Mouse (Mus musculus) kidney, postnatal 36 days (tissue): ENCODE data around the gene Vps45.

Source experiments
- DNase-seq, 2 experiments: peaks; one replicate each; pipeline ENCODE4 v3.0.0; 2021 to 2022; ENCODE audit warnings: mixed read lengths in 2 of 2

Gene Vps45

DNA sequence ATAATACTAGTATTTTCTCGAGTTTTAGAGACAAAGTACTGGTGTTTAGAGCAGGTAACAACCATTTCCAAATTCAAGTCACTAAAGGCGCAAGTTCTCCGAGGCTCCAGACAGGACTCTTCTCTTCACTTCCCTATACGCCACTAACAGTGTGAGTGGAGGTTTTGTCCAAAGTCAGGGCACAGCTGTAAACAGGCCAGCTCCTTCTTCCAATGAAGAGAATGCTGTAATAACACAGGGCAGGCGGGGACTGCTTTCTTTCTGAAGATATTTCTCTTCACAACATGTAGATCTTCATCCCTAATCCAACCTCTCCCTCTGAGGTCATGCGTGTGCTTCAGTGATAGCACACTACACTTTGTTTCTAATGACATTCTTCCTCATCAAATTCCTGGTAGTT lies 21.5 kb downstream of the Vps45 start:
- DNase-seq, result no peak

DNA sequence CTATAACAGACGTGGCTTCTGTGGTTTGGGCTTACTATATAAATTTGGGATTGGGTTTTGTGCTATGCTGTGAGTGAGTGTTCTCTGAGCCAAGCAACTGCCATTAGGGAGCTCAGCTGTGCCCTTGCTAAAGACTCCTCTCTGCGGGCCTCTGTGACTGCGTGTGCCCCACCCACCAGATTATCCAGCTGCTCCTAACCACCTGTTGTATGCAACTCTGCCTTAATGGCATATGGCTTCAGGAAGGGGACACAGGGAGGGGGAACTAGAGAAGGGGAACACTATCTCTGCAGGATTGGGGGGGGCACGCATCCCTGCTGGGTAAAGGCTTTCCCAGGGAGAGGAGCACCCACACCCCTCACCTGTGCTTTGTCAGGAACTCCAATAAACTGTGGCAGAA lies 25.2 kb downstream of the Vps45 start:
- no peak for DNase-seq

DNA sequence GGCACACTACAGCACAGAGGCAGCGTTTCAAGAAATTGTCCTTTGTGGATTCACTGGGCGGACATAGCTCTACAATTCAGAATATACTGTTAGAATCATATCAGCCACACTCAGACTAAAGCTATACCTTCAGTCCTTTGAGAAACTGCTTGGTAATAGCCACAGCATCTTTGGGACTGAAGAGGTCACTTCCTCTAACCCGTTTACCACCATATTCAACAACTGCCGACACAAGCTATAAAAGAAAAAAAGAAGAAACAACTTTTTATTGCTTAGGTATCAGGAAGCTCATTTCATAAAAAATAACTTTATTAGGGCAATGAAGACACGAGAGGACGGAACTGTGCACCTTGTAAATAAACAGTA lies 25.6 kb downstream of the Vps45 start:
- no peak for DNase-seq

DNA sequence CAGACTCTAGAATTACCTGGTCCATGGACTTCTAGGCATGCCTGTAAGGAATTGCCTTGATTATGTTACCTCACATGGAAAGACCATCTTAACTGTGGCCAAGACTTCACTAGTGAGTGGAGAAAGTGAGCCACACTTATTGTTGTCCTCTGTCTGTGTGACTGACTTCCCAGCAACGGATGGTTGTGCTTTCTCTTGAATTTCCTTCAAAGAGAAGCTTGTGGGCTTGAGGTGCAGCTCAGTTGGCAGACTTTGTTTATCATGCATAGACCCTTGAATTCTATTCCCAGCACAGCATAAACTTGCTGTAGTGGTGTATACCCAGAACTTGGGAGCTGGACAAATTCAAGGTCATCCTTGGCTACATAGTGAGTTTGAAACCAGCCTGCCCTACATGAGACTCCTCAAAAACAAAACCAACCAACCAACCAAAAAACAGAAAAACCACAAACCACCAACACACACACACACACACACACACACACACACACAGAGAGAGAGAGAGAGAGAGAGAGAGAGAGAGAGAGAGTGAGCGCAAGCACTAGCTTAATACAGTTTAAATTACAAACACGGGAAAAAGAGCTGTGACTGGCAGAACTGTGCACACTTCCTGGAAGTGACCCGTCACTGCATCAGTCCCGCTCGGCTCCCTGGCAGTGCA lies 26.1 kb downstream of the Vps45 start:
- no peak for DNase-seq

DNA sequence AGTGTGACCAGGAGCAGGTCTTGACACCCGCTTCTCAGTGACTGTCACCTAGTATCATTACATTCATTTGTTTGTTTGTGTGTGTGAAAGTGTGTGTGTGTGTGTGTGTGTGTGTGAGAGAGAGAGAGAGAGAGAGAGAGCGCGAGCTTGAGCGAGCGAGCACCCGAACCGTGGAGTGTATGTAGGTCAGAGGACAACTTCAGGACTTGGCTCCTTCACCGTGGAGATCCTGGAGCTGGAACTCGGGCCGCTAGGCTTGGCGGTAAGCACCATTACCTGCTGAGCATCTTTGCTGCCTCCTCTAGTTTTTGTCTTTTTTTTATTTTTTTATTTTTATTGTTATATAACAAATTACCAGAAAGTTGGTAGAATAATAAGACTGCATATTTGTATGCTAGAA lies 28.5 kb downstream of the Vps45 start:
- DNase-seq, result peak; percentile 18 to 38

DNA sequence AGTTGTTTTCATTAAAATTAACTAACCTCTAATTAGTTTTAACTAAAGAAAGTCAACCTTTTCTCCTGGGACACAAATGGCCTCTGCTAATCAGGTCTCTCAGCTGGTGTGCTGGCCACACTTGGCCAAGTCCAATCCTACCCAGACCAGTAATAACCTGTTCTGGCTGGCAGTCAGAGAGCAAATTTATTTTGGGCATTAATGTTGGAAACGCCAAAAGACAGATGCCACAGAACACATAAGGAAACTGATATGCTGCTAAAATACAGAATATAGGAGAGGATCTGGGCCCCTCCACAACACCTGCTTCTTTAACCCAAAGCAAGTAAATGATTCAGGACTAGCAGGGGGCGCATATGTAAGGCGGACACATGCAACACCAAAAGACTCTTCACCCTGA lies 28.9 kb downstream of the Vps45 start:
- peak; percentile 50 to 57 for DNase-seq

DNA sequence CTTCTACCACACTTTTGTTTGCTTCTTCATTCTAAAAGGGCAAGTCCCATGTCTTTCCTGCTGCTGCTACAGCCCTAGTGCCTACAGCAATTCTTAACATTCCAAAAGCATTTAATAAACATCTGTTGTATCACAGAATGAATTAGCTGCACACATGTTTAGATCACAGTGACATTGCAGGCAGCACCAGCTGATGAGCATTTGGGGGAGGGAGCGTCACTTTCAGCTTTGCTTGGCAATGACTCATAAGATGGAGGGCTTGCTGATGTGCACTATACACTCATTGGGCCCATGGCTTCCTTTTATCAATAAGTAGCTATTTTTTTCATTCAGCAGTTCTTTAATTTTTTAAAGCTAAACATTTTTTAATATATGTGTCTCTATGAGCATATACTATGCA lies 30.4 kb downstream of the Vps45 start:
- DNase-seq, result no peak

DNA sequence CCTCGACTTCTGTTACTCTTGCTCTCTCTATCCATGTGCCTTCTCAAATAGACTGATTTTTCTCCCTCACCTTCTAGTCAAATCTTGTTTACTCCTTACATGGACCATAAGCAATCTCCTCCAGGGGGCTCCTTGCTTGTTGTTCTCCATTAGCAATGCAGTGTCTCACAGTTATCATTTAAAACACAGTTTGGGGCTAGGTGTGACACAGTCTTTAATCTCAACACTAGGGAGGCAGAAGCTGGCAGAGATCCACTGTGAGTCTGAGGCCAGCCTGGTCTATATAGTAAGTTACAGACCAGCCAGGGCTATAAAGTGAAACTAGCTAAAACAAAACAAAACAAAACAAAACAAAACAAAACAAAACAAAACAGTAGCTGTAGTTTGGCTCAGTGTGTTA lies 31.1 kb downstream of the Vps45 start:
- DNase-seq, result no peak

DNA sequence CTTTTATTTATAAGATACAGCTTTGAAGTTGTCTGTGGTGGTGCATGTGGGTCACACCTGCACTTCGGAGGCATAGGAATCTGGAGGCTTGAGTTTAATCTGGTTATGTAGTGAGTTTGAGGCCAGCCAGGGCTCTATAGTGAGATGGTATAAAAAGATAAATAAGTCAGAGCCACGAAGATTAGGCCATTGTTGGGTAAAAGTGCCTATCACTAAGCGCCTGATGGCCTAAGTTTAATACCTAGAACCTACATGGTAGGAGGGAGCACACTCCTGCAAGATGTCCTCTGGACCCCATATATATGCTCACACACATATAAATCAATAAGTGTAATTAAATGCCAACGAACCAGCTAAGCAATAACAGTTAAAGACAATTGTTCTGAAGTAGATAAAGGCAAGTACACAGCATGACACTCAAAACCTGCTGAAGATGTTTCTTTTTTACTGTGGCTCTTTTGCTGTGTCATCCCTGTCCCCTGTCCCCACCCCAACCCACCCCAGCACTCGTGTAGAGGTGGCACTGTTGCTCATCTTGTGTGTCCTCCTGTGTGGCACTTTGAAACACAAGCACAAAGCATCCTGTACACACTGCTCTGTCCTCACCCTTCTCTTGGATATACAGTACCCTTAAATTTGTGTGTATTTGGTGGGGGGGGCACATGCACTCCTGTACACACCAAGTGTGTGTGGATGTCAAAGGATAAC lies 36.7 kb downstream of the Vps45 start:
- DNase-seq, result no peak

DNA sequence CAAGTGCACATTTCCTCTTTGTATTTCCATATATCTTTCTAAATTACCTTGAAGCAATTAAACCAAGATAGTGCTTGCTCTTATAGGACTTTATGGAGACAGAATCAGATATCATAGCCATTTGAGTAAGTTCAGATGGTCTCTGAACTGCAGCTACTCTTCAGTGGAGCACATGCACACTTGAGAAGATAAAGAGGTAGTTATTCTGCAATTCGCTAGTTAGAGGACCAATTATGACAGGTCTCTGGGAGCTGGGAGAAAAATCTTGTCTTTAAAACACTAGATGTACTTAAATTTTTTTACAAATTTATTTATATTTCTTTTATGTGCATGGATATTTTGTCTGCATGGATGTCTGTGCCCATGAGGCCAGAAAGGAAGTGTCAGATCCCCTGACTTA lies 37.5 kb downstream of the Vps45 start:
- DNase-seq, result no peak

DNA sequence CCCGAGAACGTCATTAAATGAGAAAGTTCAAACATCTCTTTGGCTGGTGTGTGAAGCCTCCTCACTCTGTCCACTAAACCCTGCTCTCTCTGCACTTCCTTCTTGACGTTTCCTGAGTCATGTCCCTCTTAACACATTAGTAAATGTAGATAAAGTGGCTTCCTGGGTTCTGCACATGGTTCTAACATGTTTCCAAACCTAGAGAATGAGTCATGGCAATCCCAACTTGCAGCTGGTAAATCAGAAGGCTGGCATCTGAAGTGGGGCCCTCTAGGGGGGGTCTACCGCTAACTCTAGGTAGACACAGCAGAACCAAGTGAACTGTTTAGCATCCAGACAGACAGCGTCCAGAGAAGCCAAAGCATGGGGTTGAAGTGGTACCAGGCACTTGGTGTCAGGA lies 40.8 kb downstream of the Vps45 start:
- DNase-seq, result no peak

DNA sequence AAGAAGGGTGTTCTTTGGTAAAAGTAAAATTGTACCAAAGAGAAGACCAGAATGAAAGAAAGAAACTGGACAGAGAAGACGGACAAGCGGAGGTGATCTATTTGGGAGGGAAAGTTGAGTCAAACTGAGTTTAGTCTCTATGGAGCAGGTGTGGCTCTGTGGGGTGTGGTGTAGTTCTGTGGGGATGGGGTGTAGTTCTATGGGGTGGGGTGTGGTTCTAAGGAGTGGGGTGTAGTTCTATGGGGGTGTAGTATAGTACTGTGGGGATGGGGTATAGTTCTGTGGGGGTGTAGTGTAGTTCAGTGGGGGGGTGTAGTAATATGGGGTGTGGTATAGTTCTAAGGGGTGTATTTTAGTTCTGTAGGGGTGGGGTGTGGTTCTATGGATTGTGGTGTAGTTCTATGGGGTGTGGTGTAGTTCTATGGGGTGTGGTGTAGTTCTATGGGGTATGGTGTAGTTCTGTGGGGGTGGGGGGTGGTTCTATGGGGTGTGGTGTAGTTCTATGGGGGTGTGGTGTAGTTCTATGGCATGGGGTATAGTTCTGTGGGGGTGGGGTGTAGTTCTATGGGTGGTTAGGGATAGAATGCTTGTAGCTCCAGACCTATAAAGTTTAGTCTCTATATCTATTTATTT lies 41.9 kb downstream of the Vps45 start:
- no peak for DNase-seq

DNA sequence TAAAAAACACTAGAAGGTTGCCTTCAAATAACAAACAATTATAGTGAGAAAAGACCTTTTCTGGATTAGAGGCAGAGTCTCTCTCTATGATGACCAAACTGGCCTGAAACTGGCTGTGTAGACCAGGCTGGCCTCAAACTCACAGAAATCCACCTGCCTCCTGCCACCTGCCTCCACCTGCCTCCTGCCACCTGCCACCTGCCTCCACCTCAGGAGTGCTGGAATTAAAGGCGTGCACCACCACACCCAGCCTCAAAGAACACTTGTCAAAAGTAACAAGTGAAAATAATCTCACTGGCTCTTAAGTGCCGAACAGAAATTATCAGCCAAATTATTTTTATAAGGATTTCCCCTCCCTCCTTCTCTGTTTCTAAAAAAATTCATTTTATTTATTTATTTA lies 42.6 kb downstream of the Vps45 start:
- no peak for DNase-seq

DNA sequence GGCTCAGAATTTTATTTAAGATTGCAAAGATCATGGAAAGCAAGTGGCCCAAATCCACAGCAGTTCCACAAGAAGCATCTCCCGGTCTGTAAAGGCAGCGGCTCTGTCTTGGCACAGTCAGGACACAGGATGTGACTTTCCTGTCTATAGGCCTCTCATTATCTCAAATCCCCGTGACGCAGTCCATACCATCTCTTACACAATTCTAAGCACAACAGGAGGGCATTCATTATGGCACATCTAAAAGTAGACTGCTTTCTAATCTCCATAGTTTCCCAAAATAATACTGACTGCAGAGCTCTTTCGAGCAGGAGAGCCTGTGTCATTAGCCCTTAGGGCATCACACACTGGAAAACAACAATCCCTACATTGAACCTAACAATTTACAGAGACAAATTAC lies 45.5 kb downstream of the Vps45 start:
- no peak for DNase-seq

DNA sequence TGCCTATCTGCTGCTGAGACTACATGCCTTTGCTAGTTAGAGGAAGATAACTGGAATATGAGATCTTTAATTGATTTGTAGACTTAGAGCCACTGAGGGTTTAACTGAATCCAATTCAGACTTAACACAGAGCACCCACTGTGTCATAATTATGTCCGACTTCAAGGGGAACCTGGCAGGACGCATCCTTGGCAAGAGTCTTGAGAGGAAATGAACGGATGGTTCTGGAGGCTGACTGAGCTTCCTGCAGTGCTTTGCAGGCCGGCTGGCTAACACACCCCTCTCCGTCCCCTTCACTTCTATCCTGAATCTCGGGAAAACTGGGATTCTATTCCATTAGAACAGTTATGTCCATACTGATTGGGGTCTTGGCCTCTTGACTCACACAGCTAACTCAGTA lies 49.8 kb downstream of the Vps45 start:
- no peak for DNase-seq

DNA sequence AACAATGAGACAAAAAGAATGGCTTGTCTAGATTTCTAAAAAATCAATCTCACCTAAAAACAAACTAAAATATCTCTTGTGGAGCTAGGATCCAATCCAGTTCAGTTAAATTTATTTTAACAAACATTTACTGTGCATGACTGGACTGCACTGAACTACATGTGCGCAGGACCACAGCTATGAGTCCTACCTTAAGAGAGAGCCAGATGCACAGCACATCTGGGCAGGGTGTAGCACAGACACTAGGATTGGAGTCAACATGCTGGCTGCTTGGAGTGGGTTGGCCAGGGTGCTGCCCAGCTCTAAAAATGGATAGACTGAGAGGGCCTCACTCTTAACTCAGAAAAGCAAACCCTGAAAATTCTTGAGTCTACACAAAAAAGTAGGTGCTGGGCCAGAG lies 56.7 kb downstream of the Vps45 start:
- DNase-seq, result no peak

DNA sequence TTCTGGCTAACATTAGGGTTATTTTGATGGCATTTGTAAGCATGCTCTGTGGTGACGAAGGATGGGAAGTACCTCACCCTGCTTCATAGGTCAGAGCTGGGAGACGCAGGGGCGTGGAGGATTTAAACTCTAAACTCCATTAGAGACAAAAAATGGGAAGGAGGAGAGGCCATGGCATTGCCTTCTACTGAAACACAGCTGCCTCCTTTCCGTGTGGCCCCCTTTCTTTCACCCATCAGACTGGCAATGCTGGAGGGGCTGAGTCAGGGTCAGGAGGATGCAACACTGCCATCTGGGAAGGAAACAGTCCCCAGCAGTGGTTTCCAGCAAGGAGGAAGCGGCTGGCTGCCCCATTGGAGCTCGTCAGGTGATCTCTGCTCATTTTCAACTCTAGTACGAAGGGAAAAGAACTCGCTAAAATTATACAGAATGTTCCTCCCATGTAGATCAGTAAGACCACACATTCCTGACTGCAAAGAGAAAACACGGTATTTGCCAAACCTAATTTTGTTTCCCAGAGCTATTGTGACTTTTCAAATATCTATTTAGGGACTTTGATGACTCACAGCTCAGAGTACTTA lies 57.3 kb downstream of the Vps45 start:
- DNase-seq, result no peak

DNA sequence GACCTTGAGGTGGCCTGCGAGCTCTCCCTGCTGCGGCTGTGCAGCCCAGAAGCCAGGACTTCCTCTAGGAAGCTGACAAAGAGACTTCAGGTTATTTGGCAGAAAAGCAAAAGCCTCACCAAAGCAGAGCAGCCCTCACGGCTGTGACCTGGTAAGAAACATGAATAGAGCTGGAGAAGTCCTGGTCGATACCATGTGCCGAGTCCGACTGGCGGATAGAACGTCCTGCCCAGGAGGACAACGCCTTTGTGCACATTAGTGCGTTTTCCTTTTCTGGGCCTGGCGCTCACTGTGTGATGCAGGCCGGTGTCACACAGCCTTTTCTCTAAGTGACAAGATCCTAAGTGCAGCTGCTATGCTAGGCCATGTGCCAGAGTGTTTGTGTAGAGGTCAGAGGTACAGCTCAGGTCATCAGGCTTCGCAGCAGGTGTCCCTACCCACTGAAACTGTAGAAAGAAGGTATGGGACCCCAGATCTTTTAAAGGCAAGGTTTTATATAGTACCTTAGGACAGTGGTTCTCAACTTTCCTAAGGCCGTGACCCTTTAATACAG lies 58.1 kb downstream of the Vps45 start:
- no peak for DNase-seq

DNA sequence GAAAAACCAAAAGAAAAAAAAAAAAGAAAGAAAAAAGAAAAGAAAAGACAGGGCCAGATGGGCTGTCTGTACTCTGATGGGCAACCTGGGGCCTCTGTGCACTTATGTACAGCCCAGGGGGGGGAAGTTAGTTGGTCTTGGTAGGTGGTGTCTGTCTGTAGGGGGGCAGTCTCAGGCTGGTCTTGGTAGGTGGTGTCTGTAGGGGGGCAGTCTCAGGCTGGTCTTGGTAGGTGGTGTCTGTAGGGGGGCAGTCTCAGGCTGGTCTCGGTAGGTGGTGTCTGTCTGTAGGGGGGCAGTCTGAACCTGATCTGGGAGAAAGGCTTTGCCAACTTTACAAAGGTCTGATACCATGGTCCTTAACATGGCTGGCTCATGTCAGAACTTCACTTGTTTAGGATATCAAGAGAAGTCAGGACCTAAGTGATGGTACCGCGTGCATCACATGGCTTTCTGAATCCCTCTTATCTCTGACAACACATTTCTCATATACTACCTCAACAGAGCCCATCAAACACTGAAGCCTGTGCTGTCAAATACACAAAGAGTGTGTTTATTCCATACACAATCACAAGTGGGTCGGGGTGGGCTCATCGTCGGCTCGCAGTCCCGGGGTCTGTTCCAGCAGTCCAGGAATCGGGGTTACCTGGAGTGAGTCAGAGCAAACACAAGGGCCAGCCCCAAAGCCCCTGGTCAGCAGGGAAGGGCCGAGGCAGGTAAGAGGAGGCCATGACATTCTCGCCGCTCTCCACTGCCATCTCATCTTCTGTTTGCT lies 58.8 kb downstream of the Vps45 start:
- no peak for DNase-seq

DNA sequence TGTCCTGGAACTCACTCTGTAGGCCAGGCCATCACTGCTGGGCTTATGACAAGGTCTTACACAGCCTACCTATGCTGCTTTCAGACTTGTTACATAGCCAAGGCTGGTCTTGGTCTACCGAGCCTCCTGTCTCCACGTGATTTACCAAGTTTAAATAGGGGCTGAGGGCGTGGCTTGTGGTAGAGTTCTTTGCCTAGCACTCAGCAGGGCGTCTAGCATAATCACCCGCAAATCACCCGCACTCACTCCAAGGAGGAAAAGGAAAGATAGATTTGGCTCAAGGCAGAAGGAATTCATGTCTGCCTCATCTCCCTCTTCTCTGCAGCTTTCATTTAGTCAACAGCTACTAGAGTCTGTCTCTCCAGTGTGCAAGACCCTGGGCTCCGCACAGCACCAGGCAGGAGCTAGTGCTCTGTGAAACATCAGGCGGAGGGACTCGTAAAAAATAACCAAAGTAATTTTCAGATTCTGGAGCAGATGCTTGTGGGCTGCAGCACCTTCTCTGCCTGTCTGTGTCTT lies 61.0 kb downstream of the Vps45 start:
- no peak for DNase-seq

DNA sequence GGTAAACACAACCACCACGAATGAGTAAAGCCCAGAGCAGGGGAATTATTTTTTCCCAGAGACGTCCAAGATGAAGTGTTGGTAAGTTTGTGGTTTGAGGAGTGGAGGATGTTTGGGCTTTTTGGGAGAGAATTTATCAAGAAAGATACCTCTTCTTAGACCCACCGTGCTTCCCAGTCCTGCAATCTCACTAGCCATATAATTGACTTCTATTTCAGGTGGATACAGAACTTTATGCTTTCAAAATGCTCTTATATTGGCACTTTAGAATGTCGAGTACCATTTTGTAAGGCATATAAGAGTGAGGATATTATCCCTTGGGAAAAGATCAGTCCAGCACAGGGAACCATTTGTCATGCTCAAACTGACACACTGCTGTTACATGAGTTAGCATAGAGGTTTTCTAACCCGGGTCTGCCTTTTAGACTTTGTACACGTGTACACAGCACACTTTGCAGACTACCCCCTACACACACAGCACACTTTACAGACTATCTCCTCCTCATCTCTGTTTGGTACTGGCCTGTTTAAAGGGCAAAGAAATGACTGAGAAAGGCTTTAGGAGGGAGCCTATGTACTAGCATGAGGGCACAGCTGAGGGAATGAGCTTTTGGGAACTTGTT lies 61.7 kb downstream of the Vps45 start:
- DNase-seq, result no peak

DNA sequence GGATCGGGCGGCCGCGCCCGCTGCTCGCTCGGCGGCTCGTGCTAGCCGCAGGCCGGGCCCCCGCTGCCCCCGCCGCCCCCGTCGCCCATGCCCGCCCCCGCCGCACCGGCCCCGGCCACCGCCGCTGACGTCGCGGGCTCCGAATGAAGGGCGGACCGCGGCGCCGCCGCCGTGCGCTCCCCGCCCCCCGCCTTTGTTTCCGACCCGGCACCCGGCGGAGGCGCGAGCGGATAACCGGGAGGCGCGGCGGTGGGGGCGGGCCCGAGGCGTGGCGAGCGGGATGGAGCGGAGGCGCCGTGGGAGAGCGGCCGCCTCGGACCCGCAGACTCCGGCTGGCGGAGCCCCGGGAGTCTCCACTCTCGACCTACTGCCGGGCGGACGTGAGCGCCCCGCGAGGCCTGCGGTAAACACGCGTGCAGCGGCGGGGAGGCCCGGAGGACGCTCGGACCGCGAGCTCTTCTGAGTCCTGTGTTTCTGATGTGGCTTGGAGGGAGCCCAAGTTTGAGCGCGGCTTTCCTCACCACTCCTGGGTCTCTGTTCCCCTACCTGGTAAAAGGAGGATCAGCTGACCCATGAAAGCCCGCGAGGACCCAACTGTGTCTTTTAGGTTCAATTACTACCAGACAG lies 62.4 kb downstream of the Vps45 start, which contains the start of gene Plekho1:
Gene Plekho1 (minus strand): TSS at position 200 of the 627 bp plus-strand sequence.
- peak; percentile 62 to 87 for DNase-seq
